Mouse (Mus musculus) limb, embryonic 10.5 days (tissue): ENCODE measurements around the gene Hs3st1. TPM values are rescaled to one million over a fixed set of nuclear protein-coding genes. Genes with fewer than 3 reads are reported as not detected.
"Not testable (repeated sequence)": the region's sequence is repeated elsewhere in the genome, so short reads cannot be mapped to it uniquely, and the experiment has no call there.

ENCODE experiments used
- DNase-seq: peaks from one replicate; pipeline ENCODE4 v3.0.0-alpha.2; 2017; ENCODE audit warnings: low spot score
- H3K27ac ChIP-seq: fragments of 300-500 bp; sonication (generic); 2 replicates; pipeline ENCODE4 v1.5.1; 2016; ENCODE audit warnings: mild to moderate bottlenecking
- H3K27me3 ChIP-seq: fragments of 300-500 bp; sonication (generic); 2 replicates; pipeline ENCODE4 v1.6.1; 2016; ENCODE audit warnings: low read depth, mild to moderate bottlenecking; ENCODE audit not compliant: poor library complexity, severe bottlenecking
- H3K36me3 ChIP-seq: fragments of 300-500 bp; sonication (generic); 2 replicates; pipeline ENCODE4 v1.6.1; 2016; ENCODE audit warnings: mild to moderate bottlenecking, moderate library complexity
- H3K4me1 ChIP-seq: fragments of 300-500 bp; sonication (generic); 2 replicates; pipeline ENCODE4 v1.6.1; 2016
- H3K4me3 ChIP-seq: fragments of 300-500 bp; sonication (generic); 2 replicates; pipeline ENCODE4 v1.5.1; 2016; ENCODE audit warnings: mild to moderate bottlenecking, moderate library complexity
- H3K9me3 ChIP-seq: fragments of 300-500 bp; sonication (generic); replicated peaks from 2 replicates; pipeline ENCODE4 v1.6.1; 2016; ENCODE audit warnings: mild to moderate bottlenecking
- WGBS: fragments of 180-500 bp; shearing (Covaris S2); methylation state at CpG from one replicate; pipeline ENCODE4 v1.1.7; 2016; 5-methylcytosine and 5-hydroxymethylcytosine counted together
- polyA plus RNA-seq: library from polyadenylated mRNA; unstranded; fragments of >200 nt; fragmentation: Nextera tagmentation; extraction: Ambion mirVana; gene quantifications from 2 replicates; pipeline ENCODE4 v1.2.1, GENCODE M21; 2016

The Hs3st1 gene
- polyA plus RNA-seq: 1.8 and 3.4 TPM in 2 replicates

- not testable (repeated sequence) for H3K4me1 ChIP-seq, H3K27me3 ChIP-seq, H3K36me3 ChIP-seq, H3K4me3 ChIP-seq, H3K27ac ChIP-seq, DNase-seq, H3K9me3 ChIP-seq
- 95% methylated on average over 15 of the region's 15 CpGs for WGBS
Measured at GRCm38 (mm10) chr5:39755375-39755774, at the start of gene Hs3st1. TSS of gene Hs3st1 (minus strand) at chr5:39755475.

- H3K9me3 ChIP-seq: no peaks in the 10 kb centered on the region
- 91% methylated on average over 5 of the region's 5 CpGs for WGBS
Measured at GRCm38 (mm10) chr5:39804663-39805062, 49.4 kb upstream of the Hs3st1 start.

DNA sequence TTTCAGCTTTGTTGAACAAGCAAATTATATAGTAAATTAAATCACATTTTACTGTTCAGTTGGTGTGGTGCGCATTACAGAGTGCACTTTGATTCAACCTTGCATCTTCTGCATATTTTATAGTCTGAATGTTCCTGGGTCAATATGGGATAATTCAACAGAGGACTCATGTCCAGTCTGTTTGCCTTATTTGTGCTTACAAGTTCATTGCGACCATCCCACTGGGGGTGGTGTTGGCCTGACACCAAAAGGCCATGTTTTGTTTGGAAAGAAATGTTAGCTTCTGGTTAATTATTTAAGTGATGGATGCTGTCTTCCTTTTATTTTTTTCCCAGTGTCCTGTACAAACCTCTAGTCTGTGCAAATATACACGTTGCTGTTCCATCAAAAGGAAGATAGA is 48.7 kb upstream of the Hs3st1 start:
- DNase-seq: no peak
- H3K27ac ChIP-seq: no peak overlapping the region
- H3K9me3 ChIP-seq: no peaks in the 10 kb centered on the region
- no peaks in the 10 kb centered on the region for H3K4me1 ChIP-seq
- 89% methylated on average over 3 of the region's 3 CpGs for WGBS
- H3K27me3 ChIP-seq: no peaks in the 10 kb centered on the region
- no peak overlapping the region for H3K4me3 ChIP-seq
- no peaks in the 10 kb centered on the region for H3K36me3 ChIP-seq

More at GRCm38 (mm10) chr5:39804663-39805062, 49.4 kb upstream of the Hs3st1 start:
- no peaks in the 10 kb centered on the region for H3K4me1 ChIP-seq
- no peak overlapping the region for H3K27ac ChIP-seq
- H3K27me3 ChIP-seq: no peaks in the 10 kb centered on the region
- H3K4me3 ChIP-seq: no peak overlapping the region
- no peak for DNase-seq
- H3K36me3 ChIP-seq: no peaks in the 10 kb centered on the region

DNA sequence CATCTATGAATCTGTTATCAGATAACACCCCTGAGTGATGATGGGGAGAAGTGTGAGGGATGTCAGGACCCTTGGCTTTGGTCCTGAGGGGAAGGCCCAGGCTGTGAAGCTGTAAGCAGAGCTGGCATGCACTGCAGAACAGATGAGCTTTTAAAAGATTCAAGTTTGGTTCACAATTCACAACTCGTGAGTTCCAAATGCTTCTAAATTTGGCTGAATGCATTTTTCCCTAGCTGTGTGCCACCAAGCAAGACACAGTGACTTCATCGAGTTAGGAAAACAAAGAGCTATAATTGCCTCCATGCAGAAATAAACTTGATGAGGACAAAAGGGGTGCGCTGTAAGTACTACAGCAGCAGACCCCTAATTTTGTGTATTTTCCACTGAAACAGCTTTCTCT is 48.2 kb upstream of the Hs3st1 start:
- 90% methylated on average over 3 of the region's 3 CpGs for WGBS
- Histone ChIP-seq H3K27ac (no peak overlapping the region), H3K36me3 (no peaks in the 10 kb centered on the region), H3K9me3 (no peaks in the 10 kb centered on the region), H3K4me3 (no peak overlapping the region), H3K27me3 (no peaks in the 10 kb centered on the region), H3K4me1 (no peaks in the 10 kb centered on the region)
- DNase-seq: no peak

DNA sequence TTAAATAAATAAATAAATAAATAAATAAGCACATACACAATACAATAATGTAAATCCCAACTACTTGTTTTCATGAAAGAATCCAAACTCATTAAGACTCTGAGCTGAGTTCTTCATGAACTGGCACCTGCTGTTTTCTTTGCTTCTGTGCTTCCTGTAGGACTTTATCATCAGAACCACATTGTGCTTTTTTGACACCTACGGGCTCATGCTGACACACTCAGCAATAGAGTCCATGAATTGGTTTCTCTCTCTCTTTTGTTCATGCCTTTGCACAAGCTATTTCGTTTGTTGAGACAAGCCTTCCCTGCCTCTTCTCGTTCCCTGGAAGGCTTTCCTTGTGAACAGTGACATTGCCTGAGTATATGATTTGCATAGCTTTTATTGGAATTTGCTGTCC is 46.8 kb upstream of the Hs3st1 start:
- H3K27me3 ChIP-seq: no peaks in the 10 kb centered on the region
- no peak overlapping the region for H3K27ac ChIP-seq
- H3K9me3 ChIP-seq: no peaks in the 10 kb centered on the region
- WGBS: 84% methylated on average over 3 of the region's 3 CpGs
- H3K4me3 ChIP-seq: no peak overlapping the region
- H3K4me1 ChIP-seq: no peaks in the 10 kb centered on the region
- no peaks in the 10 kb centered on the region for H3K36me3 ChIP-seq
- DNase-seq: no peak

GRCm38 (mm10) chr5:39777094-39777710 is 21.9 kb upstream of the Hs3st1 start:
- Histone ChIP-seq H3K9me3 (no peaks in the 10 kb centered on the region), H3K4me3 (no peak overlapping the region), H3K27me3 (no peaks in the 10 kb centered on the region), H3K36me3 (no peaks in the 10 kb centered on the region), H3K27ac (no peak overlapping the region), H3K4me1 (no peaks in the 10 kb centered on the region)
- no peak for DNase-seq
- WGBS: 88% methylated on average over 7 of the region's 7 CpGs

- Histone ChIP-seq H3K4me1 (no peaks in the 10 kb centered on the region), H3K9me3 (no peaks in the 10 kb centered on the region), H3K36me3 (no peaks in the 10 kb centered on the region), H3K27me3 (no peaks in the 10 kb centered on the region), H3K27ac (no peak overlapping the region), H3K4me3 (no peak overlapping the region)
- DNase-seq: no peak
- 82% methylated on average over 5 of the region's 5 CpGs for WGBS
Measured at GRCm38 (mm10) chr5:39771680-39772348, 16.5 kb upstream of the Hs3st1 start.

- H3K27ac ChIP-seq: no peak overlapping the region
- WGBS: 82% methylated on average over 8 of the region's 8 CpGs
- H3K4me3 ChIP-seq: no peak overlapping the region
- no peaks in the 10 kb centered on the region for H3K36me3 ChIP-seq
- no peaks in the 10 kb centered on the region for H3K4me1 ChIP-seq
- no peaks in the 10 kb centered on the region for H3K9me3 ChIP-seq
- DNase-seq: no peak
- H3K27me3 ChIP-seq: no peaks in the 10 kb centered on the region
Measured at GRCm38 (mm10) chr5:39761682-39762456, 6.6 kb upstream of the Hs3st1 start.

- Histone ChIP-seq H3K9me3 (no peaks in the 10 kb centered on the region), H3K4me1 (no peaks in the 10 kb centered on the region), H3K27me3 (no peaks in the 10 kb centered on the region), H3K36me3 (no peaks in the 10 kb centered on the region), H3K27ac (no peak overlapping the region), H3K4me3 (no peak overlapping the region)
- 89% methylated on average over 2 of the region's 2 CpGs for whole genome bisulfite sequencing
- no peak for DNase-seq
Measured at GRCm38 (mm10) chr5:39758890-39759475, 3.7 kb upstream of the Hs3st1 start.

GRCm38 (mm10) chr5:39736843-39737242 is 18.4 kb downstream of the Hs3st1 start:
- no peaks in the 10 kb centered on the region for H3K36me3 ChIP-seq
- 95% methylated on average over 2 of the region's 2 CpGs for WGBS

DNA sequence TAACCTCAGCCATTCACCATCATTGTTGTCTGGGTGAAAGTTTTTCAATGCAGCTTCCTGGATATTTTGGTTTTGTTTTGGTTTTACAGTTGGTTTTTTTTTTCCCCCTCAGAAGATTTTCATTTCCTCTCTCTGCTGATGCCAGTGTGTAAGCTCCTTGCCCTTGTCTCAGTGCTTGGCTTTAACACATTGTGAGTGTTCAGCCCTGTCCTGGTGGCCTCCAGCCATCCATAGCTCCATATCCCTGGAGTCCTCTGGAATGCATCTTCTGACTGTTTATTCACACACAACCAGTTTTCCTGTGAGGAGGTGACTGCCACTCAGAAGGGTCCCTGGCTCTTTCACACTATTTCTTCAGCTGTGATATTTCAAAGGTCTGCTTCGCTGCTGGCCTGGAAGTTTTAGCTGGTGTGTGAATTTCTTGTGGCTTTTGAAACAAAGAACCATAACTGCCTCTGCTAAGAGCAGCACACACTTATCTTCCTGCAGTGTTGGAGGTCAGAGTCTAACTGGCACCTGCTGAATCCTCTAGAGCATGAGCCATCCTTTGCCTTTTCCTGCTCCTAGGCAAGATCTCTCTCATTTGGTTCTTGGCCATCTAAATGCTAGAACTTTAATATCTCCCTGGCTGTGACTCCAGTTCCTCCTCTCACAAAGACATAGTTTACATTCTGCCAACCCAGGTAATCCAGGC is 21.4 kb downstream of the Hs3st1 start:
- no peaks in the 10 kb centered on the region for H3K4me1 ChIP-seq
- no peaks in the 10 kb centered on the region for H3K9me3 ChIP-seq
- no peak for DNase-seq
- no peak overlapping the region for H3K4me3 ChIP-seq
- H3K27ac ChIP-seq: no peak overlapping the region
- WGBS: 86% methylated on average over 1 of the region's 1 CpGs
- no peaks in the 10 kb centered on the region for H3K36me3 ChIP-seq
- no peaks in the 10 kb centered on the region for H3K27me3 ChIP-seq

More at GRCm38 (mm10) chr5:39736843-39737242, 18.4 kb downstream of the Hs3st1 start:
- no peak overlapping the region for H3K4me3 ChIP-seq
- H3K27me3 ChIP-seq: no peaks in the 10 kb centered on the region
- no peak overlapping the region for H3K27ac ChIP-seq
- no peak for DNase-seq
- H3K9me3 ChIP-seq: no peaks in the 10 kb centered on the region
- H3K4me1 ChIP-seq: no peaks in the 10 kb centered on the region

- Histone ChIP-seq H3K4me3 (no peak overlapping the region), H3K27ac (no peak overlapping the region), H3K36me3 (no peaks in the 10 kb centered on the region), H3K27me3 (no peaks in the 10 kb centered on the region), H3K9me3 (no peaks in the 10 kb centered on the region), H3K4me1 (no peaks in the 10 kb centered on the region)
- 35% methylated on average over 5 of the region's 5 CpGs for WGBS
- no peak for DNase-seq
Measured at GRCm38 (mm10) chr5:39733013-39733749, 22.1 kb downstream of the Hs3st1 start.
